Mouse (Mus musculus) CH12.LX (cell line): Measurements from ENCODE around the gene Prrc2a. TPM values are rescaled to one million over a fixed set of nuclear protein-coding genes. Genes with fewer than 3 reads are reported as not detected.

Experiments
- DNase-seq: peaks from one replicate; pipeline ENCODE4 v3.0.0-alpha.2; 2013; ENCODE audit errors: extremely low read depth
- H3K27ac ChIP-seq: 2 replicates; pipeline ENCODE4 v1.5.1; 2012; ENCODE audit warnings: low read depth, mild to moderate bottlenecking, control low read depth, moderate library complexity; ENCODE audit not compliant: insufficient read depth
- H3K27me3 ChIP-seq: replicated peaks from 2 replicates; pipeline ENCODE3; 2012; ENCODE audit warnings: inconsistent platforms
- H3K36me3 ChIP-seq, 2 experiments: replicated peaks in 1 of 2; 2 replicates each; pipeline versions ENCODE3 to v1.6.1; 2012; ENCODE audit warnings: inconsistent platforms in 1 of 2, low read length in 1 of 2, mild to moderate bottlenecking in 1 of 2, mixed read lengths in 1 of 2, moderate library complexity in 1 of 2; ENCODE audit not compliant: control insufficient read depth in 1 of 2, insufficient read depth in 1 of 2
- H3K4me1 ChIP-seq, 2 experiments: 2 replicates each; pipeline ENCODE4 v1.6.1; 2012; ENCODE audit warnings: inconsistent platforms in 1 of 2, moderate library complexity in 1 of 2; ENCODE audit not compliant: insufficient read depth in 2 of 2, control insufficient read depth in 1 of 2
- H3K4me2 ChIP-seq: 2 replicates; pipeline ENCODE4 v1.6.1; 2012; ENCODE audit warnings: low read depth, mild to moderate bottlenecking, control low read depth; ENCODE audit not compliant: poor library complexity, insufficient read depth, severe bottlenecking
- H3K4me3 ChIP-seq, 3 experiments: fragments of 150-350 bp in 1 of 3; sonication (generic) in 1 of 3; replicated peaks in 1 of 3; 2 replicates each; pipeline versions ENCODE3 to v1.5.1; 2011 to 2012; ENCODE audit warnings: low read depth in 2 of 3, low read length in 2 of 3, mild to moderate bottlenecking in 2 of 3, moderate library complexity in 2 of 3, control low read depth in 1 of 3, improper control_type of control experiment in 1 of 3, inconsistent platforms in 1 of 3, mixed read lengths in 1 of 3; ENCODE audit not compliant: poor library complexity in 1 of 3
- H3K79me2 ChIP-seq: replicated peaks from 2 replicates; pipeline ENCODE4 v1.6.1; 2012; ENCODE audit warnings: mild to moderate bottlenecking, moderate library complexity; ENCODE audit not compliant: control insufficient read depth, poor library complexity, insufficient read depth, severe bottlenecking; ENCODE audit errors: extremely low read depth
- H3K9ac ChIP-seq: 2 replicates; pipeline ENCODE4 v1.6.1; 2012; ENCODE audit warnings: low read depth, mild to moderate bottlenecking, control low read depth, moderate library complexity; ENCODE audit not compliant: insufficient read depth
- H3K9me3 ChIP-seq: replicated peaks from 2 replicates; pipeline ENCODE3; 2012; ENCODE audit warnings: low read length, inconsistent platforms, mixed read lengths
- CTCF ChIP-seq, 2 experiments: IDR thresholded peaks in 1 of 2; conservative IDR thresholded peaks in 1 of 2; 2 replicates each; pipeline ENCODE4 v1.5.1; 2011 to 2012; ENCODE audit warnings: low read depth in 2 of 2, low read length in 2 of 2, improper control_type of control experiment in 1 of 2, inconsistent platforms in 1 of 2, mild to moderate bottlenecking in 1 of 2, moderate library complexity in 1 of 2
- EP300 ChIP-seq: IDR thresholded peaks from 2 replicates; pipeline ENCODE4 v1.6.1; 2011; ENCODE audit warnings: low read length, improper control_type of control experiment
- IRF4 ChIP-seq: IDR thresholded peaks from 2 replicates; pipeline ENCODE4 v1.6.1; 2014; ENCODE audit warnings: low read depth, mild to moderate bottlenecking, inconsistent platforms, low read length, improper control_type of control experiment
- JUN ChIP-seq: IDR thresholded peaks from 2 replicates; pipeline ENCODE4 v1.6.1; 2011; ENCODE audit warnings: low read depth, mild to moderate bottlenecking, low read length, improper control_type of control experiment, moderate library complexity; ENCODE audit not compliant: insufficient read depth
- MAZ ChIP-seq: IDR thresholded peaks from 2 replicates; pipeline ENCODE4 v1.6.1; 2012; ENCODE audit warnings: low read depth, mild to moderate bottlenecking, inconsistent platforms, low read length, improper control_type of control experiment, moderate library complexity
- MEF2A ChIP-seq: IDR thresholded peaks from 2 replicates; pipeline ENCODE4 v1.6.1; 2014; ENCODE audit warnings: low read depth, mild to moderate bottlenecking, inconsistent platforms, low read length, improper control_type of control experiment, borderline replicate concordance
- MXI1 ChIP-seq: IDR thresholded peaks from 2 replicates; pipeline ENCODE4 v1.6.1; 2011; ENCODE audit warnings: mild to moderate bottlenecking, low read depth, low read length, improper control_type of control experiment
- NELFE ChIP-seq: IDR thresholded peaks from 2 replicates; pipeline ENCODE4 v1.6.1; 2011; ENCODE audit warnings: low read depth, low read length, improper control_type of control experiment
- RAD21 ChIP-seq: IDR thresholded peaks from 2 replicates; pipeline ENCODE4 v1.6.1; 2011; ENCODE audit warnings: low read depth, mild to moderate bottlenecking, low read length, improper control_type of control experiment, moderate library complexity
- SMC3 ChIP-seq: IDR thresholded peaks from 2 replicates; pipeline ENCODE4 v1.6.1; 2011; ENCODE audit warnings: low read depth, low read length, improper control_type of control experiment
- UBTF ChIP-seq: IDR thresholded peaks from 2 replicates; pipeline ENCODE4 v1.6.1; 2012; ENCODE audit warnings: low read depth, mild to moderate bottlenecking, inconsistent platforms, low read length, improper control_type of control experiment, moderate library complexity
- USF1 ChIP-seq: IDR thresholded peaks from 2 replicates; pipeline ENCODE4 v1.6.1; 2014; ENCODE audit warnings: low read depth, mild to moderate bottlenecking, inconsistent platforms, low read length, improper control_type of control experiment
- ZC3H11A ChIP-seq: IDR thresholded peaks from 2 replicates; pipeline ENCODE4 v1.6.1; 2012; ENCODE audit warnings: low read depth, mild to moderate bottlenecking, inconsistent platforms, low read length, improper control_type of control experiment
- ZMIZ1 ChIP-seq: IDR thresholded peaks from 2 replicates; pipeline ENCODE4 v1.6.1; 2012; ENCODE audit warnings: low read depth, mild to moderate bottlenecking, inconsistent platforms, low read length, improper control_type of control experiment
- ZNF384 ChIP-seq: IDR thresholded peaks from 2 replicates; pipeline ENCODE4 v1.6.1; 2012; ENCODE audit warnings: low read depth, low read length, improper control_type of control experiment, inconsistent platforms
- dilution Hi-C: fragments of 300-500 bp; cut with MboI; formaldehyde crosslinking; loops from 2 replicates; pipeline ENCODE4 v1.14.3; 2020; ENCODE audit warnings: low sequenced_read_pairs; ENCODE audit not compliant: extremely low pct_unique_long_range_greater_than_20kb, extremely low pct_ligation_motif_present
- in situ Hi-C: fragments of 300-500 bp; cut with MboI; formaldehyde crosslinking; loops from 3 replicates; pipeline ENCODE4 v1.14.3; 2019; ENCODE audit warnings: low sequenced_read_pairs, low pct_ligation_motif_present, low pct_unique_long_range_greater_than_20kb, mixed read lengths
- polyA plus RNA-seq: library from polyadenylated mRNA; unstranded; fragments of >175 nt; gene quantifications from 2 replicates; pipeline ENCODE4 v1.2.1, GENCODE M21; 2012; ENCODE audit warnings: low read depth; ENCODE audit not compliant: insufficient read length
- total RNA-seq, 2 experiments: library from RNA; depleted of rRNA; stranded (reverse); fragments of 300-350 nt in 1 of 2; fragments of >200 nt in 1 of 2; gene quantifications; 2 replicates each; pipeline ENCODE4 v1.2.3; 2012 to 2014

Gene Prrc2a
- total and polyA plus RNA-seq, 3 experiments: 31.3 to 313 (median 80.4) TPM

DNA sequence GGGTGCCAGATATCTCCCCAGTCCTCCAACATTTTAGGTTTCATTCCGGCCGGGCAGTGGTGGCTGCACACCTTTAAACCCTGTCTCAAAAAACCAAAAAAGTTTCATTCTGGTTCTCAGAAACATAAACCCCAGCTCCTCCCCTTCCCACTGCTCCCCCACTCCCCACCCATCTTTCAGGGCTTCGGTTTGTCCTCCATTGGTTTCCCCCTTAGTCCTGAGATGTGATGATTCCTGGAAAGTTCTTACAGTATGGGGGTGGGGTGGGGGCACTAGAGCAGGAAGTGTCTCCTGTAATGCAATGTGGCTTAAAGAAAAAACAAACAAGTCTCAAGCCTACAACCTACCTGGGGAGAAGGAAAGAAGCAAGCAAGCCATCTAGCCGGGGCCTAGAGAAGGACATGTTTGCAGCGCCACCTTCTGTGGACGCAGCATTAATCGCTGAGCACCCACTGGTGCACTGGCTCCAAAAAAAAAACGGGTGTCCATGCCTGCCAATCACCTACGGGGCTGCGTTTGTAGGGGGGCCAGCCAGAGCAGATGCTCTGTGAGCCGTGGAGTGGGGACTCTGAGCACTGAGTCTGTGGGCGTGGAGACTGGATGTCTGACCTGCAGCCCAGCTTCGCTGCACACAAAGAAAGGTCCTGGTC is 58.8 kb downstream of the Prrc2a start:
- TF ChIP-seq SMC3: peak; percentile 81
- peak in 1 of 2 experiments; percentile 81; a peak in 2 of 4 replicates for TF ChIP-seq CTCF (conservative IDR thresholded peaks at IDR 0.05 in 1 of 2, IDR thresholded peaks at IDR 0.05 in 1 of 2; ENCODE audit: low read depth in 2 of 2, low read length in 2 of 2)
- TF ChIP-seq ZC3H11A: 0 out of 2 replicates have a peak, but pooled peaks have one; percentile 25
- no peak for TF ChIP-seq JUN
- no peak for TF ChIP-seq EP300
- no peak for TF ChIP-seq NELFE
- TF ChIP-seq ZMIZ1: no peak
- no peak for TF ChIP-seq MAZ
- peak; percentile 81 for TF ChIP-seq ZNF384
- peak; percentile 79 for TF ChIP-seq RAD21
- no peak for TF ChIP-seq MEF2A
- no peak for TF ChIP-seq UBTF
- TF ChIP-seq IRF4: no peak
- in situ Hi-C loops (no loop called here), dilution Hi-C loops (no loop called here)
- Histone ChIP-seq H3K4me3 (no peak overlapping the region), H3K79me2 (no peaks in the 10 kb centered on the region), H3K9me3 (no peaks in the 10 kb centered on the region), H3K27ac (no peak overlapping the region), H3K4me1 (peaks cover 0 to 4% of the 10 kb centered on the region in 2 experiments; a peak in 1 of 4 replicates), H3K36me3 (peaks cover 25 to 41% of the 10 kb centered on the region in 2 experiments), H3K27me3 (no peaks in the 10 kb centered on the region), H3K9ac (no peak overlapping the region), H3K4me2 (no peak overlapping the region)
- DNase-seq: peak; percentile 30

DNA sequence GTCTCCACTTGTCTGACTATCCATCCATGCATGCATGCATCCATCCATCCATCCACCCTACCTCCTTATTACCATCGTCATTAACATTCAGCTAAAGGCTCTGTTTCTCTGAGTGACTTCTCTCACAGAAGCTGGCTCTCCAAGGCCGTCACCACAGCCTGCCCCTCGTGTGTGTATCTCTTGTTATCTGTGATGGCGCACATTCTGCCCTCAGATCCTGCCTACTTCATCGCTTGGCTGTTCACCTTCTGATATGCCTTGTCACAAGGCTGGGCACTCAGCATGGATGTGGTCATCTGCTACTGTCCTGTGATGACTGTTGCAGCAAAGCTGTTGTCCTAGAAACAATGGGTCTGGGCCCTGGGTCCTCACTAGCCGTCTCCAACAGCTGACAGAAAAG is 59.9 kb downstream of the Prrc2a start:
- in situ Hi-C loops: no loop called here
- TF ChIP-seq MXI1: no peak
- no peak for TF ChIP-seq USF1
- TF ChIP-seq MEF2A: no peak
- TF ChIP-seq MAZ: no peak
- Histone ChIP-seq H3K9ac (no peak overlapping the region), H3K4me2 (no peak overlapping the region), H3K27me3 (no peaks in the 10 kb centered on the region), H3K4me3 (no peak overlapping the region), H3K79me2 (no peaks in the 10 kb centered on the region), H3K36me3 (peaks cover 35 to 52% of the 10 kb centered on the region in 2 experiments), H3K9me3 (no peaks in the 10 kb centered on the region), H3K4me1 (peaks cover 0 to 4% of the 10 kb centered on the region in 2 experiments; a peak in 1 of 4 replicates), H3K27ac (no peak overlapping the region)
- dilution Hi-C loops: no loop called here
- DNase-seq: no peak
